Mouse (Mus musculus): ENCODE results near the gene St3gal3. TPM values are rescaled to one million over a fixed set of nuclear protein-coding genes. Genes with fewer than 3 reads are reported as not detected.

St3gal3 gene
- polyA plus RNA-seq, 1 experiment from 2014 or later, result 8.5 TPM

- Histone ChIP-seq H3K27ac (no peak overlapping the region; the same call in 1 of the 2 replicates), H3K27me3 (no peaks in the 10 kb centered on the region), H3K4me2 (peak overlapping the region; percentile 79), H3K9me3 (no peaks in the 10 kb centered on the region), H3K4me3 (replicated peaks) (peak overlapping the region; percentile 100), H3K36me3 (replicated peaks) (peaks cover 43% of the 10 kb centered on the region), H3K9ac (peak overlapping the region; percentile 94), H3K4me1 (peaks cover 17% of the 10 kb centered on the region)
- 91% methylated on average over 1 of the region's 1 CpGs for WGBS
- 0 out of 2 replicates have a peak, but pooled peaks have one; percentile 1 for ATAC-seq (ENCODE audit: low FRiP score)
Observed at GRCm38 (mm10) chr4:118135414-118135813, 700 bp upstream of the St3gal3 start.

GRCm38 (mm10) chr4:118131329-118131728 lies 3.4 kb downstream of the St3gal3 start:
- Histone ChIP-seq H3K36me3 (replicated peaks) (peaks cover 5% of the 10 kb centered on the region; the same call in 1 of the 2 replicates), H3K9me3 (no peaks in the 10 kb centered on the region), H3K4me2 (no peak overlapping the region), H3K27ac (no peak overlapping the region), H3K4me1 (peaks cover 17% of the 10 kb centered on the region), H3K4me3 (replicated peaks) (no peak overlapping the region), H3K27me3 (no peaks in the 10 kb centered on the region), H3K9ac (no peak overlapping the region)
- no peak for ATAC-seq (ENCODE audit: low FRiP score)
- 92% methylated on average over 5 of the region's 5 CpGs for WGBS

- no peak overlapping the region for H3K27ac ChIP-seq
- H3K27me3 ChIP-seq, result no peaks in the 10 kb centered on the region
- whole genome bisulfite sequencing, result 87% methylated on average over 14 of the region's 14 CpGs
- H3K4me3 ChIP-seq (replicated peaks), result no peak overlapping the region
- H3K4me2 ChIP-seq, result no peak overlapping the region
- H3K4me1 ChIP-seq, result no peaks in the 10 kb centered on the region; the same call in 1 of the 2 replicates
- ATAC-seq (ENCODE audit: low FRiP score), result no peak
- H3K9ac ChIP-seq, result no peak overlapping the region
- no peaks in the 10 kb centered on the region for H3K9me3 ChIP-seq
- H3K36me3 ChIP-seq (replicated peaks), result no peaks in the 10 kb centered on the region
Observed at GRCm38 (mm10) chr4:118123030-118123704, 11.5 kb downstream of the St3gal3 start.

GRCm38 (mm10) chr4:118122078-118122477 lies 12.6 kb downstream of the St3gal3 start:
- ATAC-seq (ENCODE audit: low FRiP score), result no peak
- no peaks in the 10 kb centered on the region for H3K27me3 ChIP-seq

GRCm38 (mm10) chr4:118117565-118117964 lies 17.1 kb downstream of the St3gal3 start:
- Histone ChIP-seq H3K36me3 (replicated peaks) (no peaks in the 10 kb centered on the region), H3K27ac (no peak overlapping the region), H3K4me2 (no peak overlapping the region), H3K9ac (no peak overlapping the region), H3K9me3 (no peaks in the 10 kb centered on the region), H3K27me3 (no peaks in the 10 kb centered on the region), H3K4me1 (no peaks in the 10 kb centered on the region), H3K4me3 (replicated peaks) (no peak overlapping the region)
- 89% methylated on average over 10 of the region's 10 CpGs for WGBS
- no peak for ATAC-seq (ENCODE audit: low FRiP score)

More at GRCm38 (mm10) chr4:118122078-118122477, 12.6 kb downstream of the St3gal3 start:
- H3K4me1 ChIP-seq, result no peaks in the 10 kb centered on the region; the same call in 1 of the 2 replicates
- H3K4me3 ChIP-seq (replicated peaks), result no peak overlapping the region
- no peaks in the 10 kb centered on the region for H3K36me3 ChIP-seq (replicated peaks)
- 85% methylated on average over 10 of the region's 10 CpGs for WGBS
- no peak overlapping the region for H3K4me2 ChIP-seq
- H3K9ac ChIP-seq, result no peak overlapping the region
- H3K27ac ChIP-seq, result no peak overlapping the region
- H3K9me3 ChIP-seq, result no peaks in the 10 kb centered on the region

GRCm38 (mm10) chr4:118116098-118116497 lies 18.6 kb downstream of the St3gal3 start:
- Histone ChIP-seq H3K4me2 (no peak overlapping the region), H3K9me3 (no peaks in the 10 kb centered on the region), H3K36me3 (replicated peaks) (no peaks in the 10 kb centered on the region), H3K27ac (no peak overlapping the region), H3K9ac (no peak overlapping the region), H3K4me1 (no peaks in the 10 kb centered on the region), H3K4me3 (replicated peaks) (no peak overlapping the region), H3K27me3 (no peaks in the 10 kb centered on the region)
- ATAC-seq (ENCODE audit: low FRiP score), result no peak
- WGBS, result 93% methylated on average over 11 of the region's 11 CpGs

GRCm38 (mm10) chr4:118115132-118115531 lies 19.6 kb downstream of the St3gal3 start:
- no peak for ATAC-seq (ENCODE audit: low FRiP score)
- no peak overlapping the region for H3K4me2 ChIP-seq

GRCm38 (mm10) chr4:118112601-118113000 lies 22.1 kb downstream of the St3gal3 start:
- no peaks in the 10 kb centered on the region; the same call in 1 of the 2 replicates for H3K4me1 ChIP-seq
- H3K9ac ChIP-seq, result no peak overlapping the region
- WGBS, result 90% methylated on average over 12 of the region's 12 CpGs
- no peak overlapping the region for H3K27ac ChIP-seq
- H3K9me3 ChIP-seq, result no peaks in the 10 kb centered on the region
- no peak overlapping the region for H3K4me3 ChIP-seq (replicated peaks)
- no peaks in the 10 kb centered on the region for H3K27me3 ChIP-seq
- no peak for ATAC-seq (ENCODE audit: low FRiP score)
- H3K36me3 ChIP-seq (replicated peaks), result no peaks in the 10 kb centered on the region
- no peak overlapping the region for H3K4me2 ChIP-seq

More at GRCm38 (mm10) chr4:118115132-118115531, 19.6 kb downstream of the St3gal3 start:
- Histone ChIP-seq H3K9me3 (no peaks in the 10 kb centered on the region), H3K27me3 (no peaks in the 10 kb centered on the region), H3K4me3 (replicated peaks) (no peak overlapping the region), H3K36me3 (replicated peaks) (no peaks in the 10 kb centered on the region), H3K9ac (no peak overlapping the region), H3K27ac (no peak overlapping the region), H3K4me1 (no peaks in the 10 kb centered on the region)
- 94% methylated on average over 7 of the region's 7 CpGs for WGBS

- H3K4me2 ChIP-seq, result no peak overlapping the region
- no peak for ATAC-seq (ENCODE audit: low FRiP score)
- H3K36me3 ChIP-seq (replicated peaks), result 0 out of 2 replicates have a peak, but pooled peaks cover 4% of the 10 kb centered on the region
Observed at GRCm38 (mm10) chr4:118109649-118110048, 25.1 kb downstream of the St3gal3 start.

GRCm38 (mm10) chr4:118108779-118109178 lies 25.9 kb downstream of the St3gal3 start:
- WGBS, result 70% methylated on average over 7 of the region's 7 CpGs
- Histone ChIP-seq H3K36me3 (replicated peaks) (0 out of 2 replicates have a peak, but pooled peaks cover 4% of the 10 kb centered on the region), H3K4me2 (no peak overlapping the region), H3K4me1 (no peaks in the 10 kb centered on the region; the same call in 1 of the 2 replicates), H3K27ac (no peak overlapping the region), H3K9me3 (no peaks in the 10 kb centered on the region), H3K9ac (no peak overlapping the region), H3K27me3 (no peaks in the 10 kb centered on the region), H3K4me3 (replicated peaks) (no peak overlapping the region)
- ATAC-seq (ENCODE audit: low FRiP score), result no peak

More at GRCm38 (mm10) chr4:118109649-118110048, 25.1 kb downstream of the St3gal3 start:
- no peak overlapping the region for H3K9ac ChIP-seq
- no peaks in the 10 kb centered on the region for H3K27me3 ChIP-seq
- no peaks in the 10 kb centered on the region; the same call in 1 of the 2 replicates for H3K4me1 ChIP-seq
- no peaks in the 10 kb centered on the region for H3K9me3 ChIP-seq
- no peak overlapping the region for H3K4me3 ChIP-seq (replicated peaks)
- 95% methylated on average over 13 of the region's 13 CpGs for WGBS
- H3K27ac ChIP-seq, result no peak overlapping the region

- 90% methylated on average over 3 of the region's 3 CpGs for WGBS
- no peaks in the 10 kb centered on the region; the same call in 1 of the 2 replicates for H3K4me1 ChIP-seq
- H3K27me3 ChIP-seq, result no peaks in the 10 kb centered on the region
- no peak overlapping the region for H3K27ac ChIP-seq
- H3K36me3 ChIP-seq (replicated peaks), result peaks cover 4% of the 10 kb centered on the region; the same call in 1 of the 2 replicates
- no peak overlapping the region for H3K9ac ChIP-seq
- no peak overlapping the region for H3K4me2 ChIP-seq
- H3K4me3 ChIP-seq (replicated peaks), result no peak overlapping the region
- no peak for ATAC-seq (ENCODE audit: low FRiP score)
- H3K9me3 ChIP-seq, result no peaks in the 10 kb centered on the region
Observed at GRCm38 (mm10) chr4:118105256-118106053, 29.3 kb downstream of the St3gal3 start.

- ATAC-seq (ENCODE audit: low FRiP score), result no peak
- Histone ChIP-seq H3K9ac (no peak overlapping the region), H3K27me3 (no peaks in the 10 kb centered on the region), H3K9me3 (no peaks in the 10 kb centered on the region), H3K27ac (no peak overlapping the region), H3K4me2 (no peak overlapping the region), H3K36me3 (replicated peaks) (peaks cover 4% of the 10 kb centered on the region), H3K4me3 (replicated peaks) (no peak overlapping the region), H3K4me1 (no peaks in the 10 kb centered on the region)
- WGBS, result 87% methylated on average over 8 of the region's 8 CpGs
Observed at GRCm38 (mm10) chr4:118103280-118103830, 31.4 kb downstream of the St3gal3 start.
